Mouse (Mus musculus) kidney, adult 2 months (tissue): Measurements from ENCODE around the gene Plcg1. TPM values are rescaled to one million over a fixed set of nuclear protein-coding genes. Genes with fewer than 3 reads are reported as not detected.

Experiments used
- DNase-seq: peaks from one replicate; pipeline ENCODE4 v3.0.0; 2021
- H3K27ac ChIP-seq: fragments of 200-500 bp; 2 replicates; pipeline ENCODE4 v1.5.1; 2012; ENCODE audit warnings: low read depth, low read length, control low read depth, inconsistent platforms; ENCODE audit not compliant: insufficient read depth
- H3K27me3 ChIP-seq: fragments of 200-500 bp; replicated peaks from 2 replicates; pipeline ENCODE4 v1.6.1; 2012; ENCODE audit warnings: mild to moderate bottlenecking, moderate library complexity, low read length, inconsistent platforms; ENCODE audit not compliant: control insufficient read depth, insufficient read depth
- H3K36me3 ChIP-seq: fragments of 200-500 bp; 2 replicates; pipeline ENCODE4 v1.6.1; 2012; ENCODE audit warnings: mild to moderate bottlenecking, moderate library complexity, low read length, inconsistent platforms; ENCODE audit not compliant: control insufficient read depth, insufficient read depth
- H3K4me1 ChIP-seq: fragments of 200-500 bp; 2 replicates; pipeline ENCODE4 v1.6.1; 2011; ENCODE audit warnings: low read length; ENCODE audit not compliant: control insufficient read depth, insufficient read depth
- H3K4me3 ChIP-seq: fragments of 200-500 bp; 2 replicates; pipeline ENCODE4 v1.5.1; 2011; ENCODE audit warnings: mild to moderate bottlenecking, low read depth, low read length, control low read depth; ENCODE audit not compliant: insufficient read depth
- CTCF ChIP-seq: fragments of 200-500 bp; conservative IDR thresholded peaks from 2 replicates; pipeline ENCODE4 v1.5.1; 2011; ENCODE audit warnings: low read depth, mild to moderate bottlenecking, control low read depth, low read length, moderate library complexity, mixed read lengths; ENCODE audit not compliant: insufficient read depth, insufficient read length
- POLR2A ChIP-seq: fragments of 200-500 bp; IDR thresholded peaks from one replicate; pipeline ENCODE4 v1.6.1; 2011; ENCODE audit warnings: low read depth, low read length, control low read depth
- WGBS: fragments of 180-500 bp; shearing (Covaris S2); methylation state at CpG from one replicate; pipeline ENCODE4 v1.1.7; 2018; 5-methylcytosine and 5-hydroxymethylcytosine counted together
- polyA plus RNA-seq: library from polyadenylated mRNA; depleted of rRNA; stranded (reverse); fragments of >200 nt; gene quantifications from 2 replicates; pipeline ENCODE4 v1.2.3, GENCODE M21; 2012

Gene Plcg1
- polyA plus RNA-seq, 1 experiment: 33.1 TPM

GRCm38 (mm10) chr2:160770871-160771270, 39.8 kb downstream of the Plcg1 start:
- no peak overlapping the region for H3K4me3 ChIP-seq
- no peak for DNase-seq
- no peak overlapping the region for H3K27ac ChIP-seq
- TF ChIP-seq CTCF (no peak), POLR2A (no peak)
- no peaks in the 10 kb centered on the region; the same call in none of the 2 replicates for H3K36me3 ChIP-seq
- 92% methylated on average over 1 of the region's 1 CpGs for WGBS
- peaks cover 17% of the 10 kb centered on the region; the same call in 1 of the 2 replicates for H3K4me1 ChIP-seq
- H3K27me3 ChIP-seq: no peaks in the 10 kb centered on the region

DNA sequence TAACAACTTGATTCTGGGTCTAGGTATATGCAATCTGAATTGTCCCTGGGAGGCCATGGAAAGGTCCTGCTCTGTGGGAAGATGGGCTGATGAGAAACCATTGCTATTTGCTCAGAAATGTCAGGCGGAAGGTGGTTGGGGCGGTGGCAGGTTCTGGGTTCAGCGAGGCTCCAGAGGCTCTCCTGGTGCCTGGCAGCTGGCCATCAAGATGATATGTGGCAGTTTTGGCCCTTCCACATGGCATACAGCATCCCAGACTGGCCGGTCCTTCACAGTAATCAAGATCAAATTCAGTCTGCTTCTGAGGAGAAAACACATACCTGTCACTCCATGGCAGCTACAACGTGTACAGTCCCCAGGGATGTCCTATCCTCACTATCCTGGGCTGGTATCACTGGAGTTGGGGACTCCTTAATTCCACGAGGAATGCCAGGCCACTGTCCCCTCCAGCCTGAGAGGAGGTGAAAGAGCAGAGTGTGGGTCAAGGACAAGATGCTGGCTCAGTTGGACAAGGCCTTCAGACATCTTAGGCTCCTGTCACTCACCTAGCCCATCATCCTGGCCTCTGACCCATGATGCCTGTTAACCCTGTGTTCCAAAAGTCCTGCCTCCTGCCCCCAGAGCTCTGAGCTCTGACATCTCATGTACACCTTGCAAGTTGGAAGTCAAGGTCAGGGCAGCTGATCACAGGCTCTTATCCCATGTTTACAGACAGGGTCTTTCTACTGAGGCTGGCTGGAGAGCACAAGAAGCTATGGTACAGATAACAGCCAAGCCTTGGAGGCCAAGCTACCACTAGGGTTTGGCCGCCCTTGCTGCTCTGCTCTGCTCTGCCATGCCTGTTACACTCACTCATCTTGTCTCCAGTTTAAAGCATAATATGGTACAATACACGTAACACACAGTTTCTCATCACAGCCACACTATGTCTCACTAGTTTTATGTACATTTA, 40.5 kb downstream of the Plcg1 start:
- H3K36me3 ChIP-seq: no peaks in the 10 kb centered on the region; the same call in none of the 2 replicates
- TF ChIP-seq POLR2A: no peak
- TF ChIP-seq CTCF: no peak
- 0 out of 2 replicates have a peak overlapping the region, but pooled peaks have one; percentile 22 for H3K27ac ChIP-seq
- H3K4me1 ChIP-seq: peaks cover 15% of the 10 kb centered on the region; the same call in 1 of the 2 replicates
- H3K4me3 ChIP-seq: no peak overlapping the region
- H3K27me3 ChIP-seq: no peaks in the 10 kb centered on the region
- 85% methylated on average over 8 of the region's 8 CpGs for WGBS
- DNase-seq: no peak

DNA sequence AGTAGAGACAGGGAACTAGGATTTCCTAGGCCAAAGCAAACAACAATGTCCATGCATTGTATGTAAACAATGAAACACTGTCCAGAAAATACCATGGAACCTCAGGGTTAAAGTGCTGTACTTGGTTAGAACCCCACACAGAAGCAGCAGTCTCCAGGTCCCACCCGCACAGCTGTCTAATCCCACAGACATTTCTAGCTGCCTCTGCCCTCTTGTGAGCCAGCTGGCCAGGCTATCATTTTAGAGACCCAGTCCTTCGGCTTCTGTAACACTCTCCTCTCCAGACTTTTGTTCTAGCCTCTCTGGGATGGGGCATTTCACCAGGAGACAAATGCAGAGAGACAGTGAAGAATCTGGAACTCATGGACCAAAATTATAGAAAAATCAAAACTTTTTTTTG, 46.9 kb downstream of the Plcg1 start:
- Histone ChIP-seq H3K27ac (no peak overlapping the region), H3K4me1 (no peaks in the 10 kb centered on the region), H3K27me3 (no peaks in the 10 kb centered on the region), H3K36me3 (no peaks in the 10 kb centered on the region; the same call in none of the 2 replicates), H3K4me3 (no peak overlapping the region)
- TF ChIP-seq POLR2A (no peak), CTCF (no peak)
- no peak for DNase-seq
- WGBS: 79% methylated on average over 2 of the region's 2 CpGs

DNA sequence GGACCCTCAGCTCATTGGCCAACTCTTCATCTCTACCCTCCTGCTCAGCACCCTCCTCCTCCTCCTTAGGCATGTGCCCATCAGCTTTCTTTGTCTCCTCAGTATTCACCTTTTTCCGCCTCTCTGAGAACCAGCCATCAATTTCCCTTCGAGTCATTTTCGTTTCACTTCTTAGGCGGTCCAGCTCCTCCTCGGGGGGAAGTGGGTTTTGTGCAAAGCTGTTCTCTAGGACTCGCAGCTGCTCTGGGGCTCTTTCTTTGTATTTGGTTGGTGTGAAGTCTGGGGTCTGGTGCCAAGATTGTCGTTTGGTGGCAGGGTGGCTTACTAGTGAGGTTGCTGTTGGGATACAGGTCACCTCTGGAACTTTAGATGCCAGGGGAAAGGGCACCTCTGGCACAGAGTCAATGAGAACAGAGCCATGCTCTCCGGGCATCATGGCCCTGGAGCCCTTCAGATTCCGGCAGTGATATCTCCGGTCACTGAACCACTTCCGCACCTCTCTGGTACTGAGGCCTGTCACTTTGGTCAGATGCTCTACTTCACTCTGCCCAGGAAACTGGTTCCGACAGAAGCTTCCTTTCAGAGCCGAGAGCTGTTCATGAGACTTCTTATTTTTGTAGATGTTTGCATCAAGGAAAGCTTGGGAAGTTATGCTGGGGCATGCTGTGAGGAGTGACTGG, 49.2 kb downstream of the Plcg1 start:
- 84% methylated on average over 13 of the region's 13 CpGs for WGBS
- no peaks in the 10 kb centered on the region; the same call in 1 of the 2 replicates for H3K36me3 ChIP-seq
- no peaks in the 10 kb centered on the region for H3K4me1 ChIP-seq
- no peak overlapping the region for H3K27ac ChIP-seq
- H3K27me3 ChIP-seq: no peaks in the 10 kb centered on the region
- H3K4me3 ChIP-seq: no peak overlapping the region
- DNase-seq: no peak
- TF ChIP-seq CTCF (no peak), POLR2A (no peak)

- H3K4me1 ChIP-seq: no peaks in the 10 kb centered on the region; the same call in 1 of the 2 replicates
- no peak for DNase-seq
- TF ChIP-seq POLR2A (no peak), CTCF (no peak)
- H3K4me3 ChIP-seq: no peak overlapping the region
- no peaks in the 10 kb centered on the region for H3K36me3 ChIP-seq
- no peak overlapping the region for H3K27ac ChIP-seq
- WGBS: 97% methylated on average over 2 of the region's 2 CpGs
- H3K27me3 ChIP-seq: no peaks in the 10 kb centered on the region
Observed at GRCm38 (mm10) chr2:160780834-160781219, 49.7 kb downstream of the Plcg1 start.

DNA sequence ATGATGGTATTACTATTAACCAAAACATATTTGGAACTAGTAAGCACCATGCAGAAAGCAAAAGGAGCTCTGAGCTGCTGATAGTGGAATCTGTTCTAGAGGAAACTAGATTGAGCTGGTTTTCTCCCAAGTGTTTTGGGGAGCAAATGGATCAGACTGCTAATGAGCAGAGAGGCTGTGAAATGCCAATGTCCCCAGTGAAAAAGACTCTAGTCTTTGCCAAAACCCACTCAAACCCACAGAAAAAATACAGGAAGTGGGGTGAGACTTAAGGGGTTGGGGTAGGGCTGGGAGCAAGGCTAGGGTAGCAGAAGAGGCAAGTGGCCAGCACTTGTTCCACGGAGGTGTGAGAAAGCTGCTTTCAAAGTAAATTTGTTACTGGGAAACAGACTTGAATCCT, 55.2 kb downstream of the Plcg1 start:
- H3K36me3 ChIP-seq: no peaks in the 10 kb centered on the region
- WGBS: 25% methylated on average over 1 of the region's 1 CpGs
- H3K27ac ChIP-seq: peak overlapping the region; percentile 41; the same call in 1 of the 2 replicates
- TF ChIP-seq CTCF (no peak), POLR2A (no peak)
- DNase-seq: no peak
- H3K27me3 ChIP-seq: no peaks in the 10 kb centered on the region
- no peak overlapping the region for H3K4me3 ChIP-seq
- peaks cover 18% of the 10 kb centered on the region for H3K4me1 ChIP-seq

GRCm38 (mm10) chr2:160789046-160789445, 57.9 kb downstream of the Plcg1 start:
- peak overlapping the region; percentile 65; the same call in 1 of the 2 replicates for H3K27ac ChIP-seq
- no peak for DNase-seq
- peaks cover 27% of the 10 kb centered on the region for H3K4me1 ChIP-seq
- TF ChIP-seq POLR2A (no peak), CTCF (no peak)
- no peak overlapping the region for H3K4me3 ChIP-seq
- 87% methylated on average over 1 of the region's 1 CpGs for WGBS
- H3K36me3 ChIP-seq: no peaks in the 10 kb centered on the region
- H3K27me3 ChIP-seq: no peaks in the 10 kb centered on the region
